Mouse (Mus musculus): ENCODE measurements around the gene Catsper1. TPM values are rescaled to one million over a fixed set of nuclear protein-coding genes. Genes with fewer than 3 reads are reported as not detected.

The Catsper1 gene
- total RNA-seq (2023) = not detected in 4 replicates

GRCm38 (mm10) chr19:5335441-5335840, at the start of gene Catsper1:
TSS of gene Catsper1 (plus strand) at chr19:5335741.

GRCm38 (mm10) chr19:5294972-5295735, 40.4 kb upstream of the Catsper1 start, which contains the start of gene Sf3b2:
TSS of gene Sf3b2 (minus strand) at chr19:5295455.

GRCm38 (mm10) chr19:5297903-5298800, 37.4 kb upstream of the Catsper1 start, which contains the start of gene Gal3st3:
TSS of gene Gal3st3 (plus strand) at chr19:5298331.

GRCm38 (mm10) chr19:5349502-5349873, 13.9 kb downstream of the Catsper1 start, which contains the start of gene Cst6:
TSS of gene Cst6 (minus strand) at chr19:5349574.

GRCm38 (mm10) chr19:5366175-5367052, 30.9 kb downstream of the Catsper1 start, which contains the start of gene Eif1ad:
TSS of gene Eif1ad (plus strand) at chr19:5366741.

GRCm38 (mm10) chr19:5367053-5367359, 31.5 kb downstream of the Catsper1 start, which contains the start of gene Banf1:
TSS of gene Banf1 (minus strand) at chr19:5367168.

GRCm38 (mm10) chr19:5388588-5389242, 53.2 kb downstream of the Catsper1 start, which contains the start of gene Sart1:
TSS of gene Sart1 (minus strand) at chr19:5388703.

Other genes starting within 250 kb of the Catsper1 start
- 31.0 to 32.1 TPM (median 31.7 TPM) in 4 replicates for gene Yif1a, start 247.2 kb upstream of the Catsper1 start, total RNA-seq (2023)
- gene Cnih2, start 237.2 kb upstream of the Catsper1 start, total RNA-seq (2023) = 0.86 to 1.6 TPM (median 1.3 TPM) in 4 replicates
- 96.5 to 104 TPM (median 103 TPM) in 4 replicates for gene Rab1b, start 228.7 kb upstream of the Catsper1 start, total RNA-seq (2023)
- gene Klc2, start 217.2 kb upstream of the Catsper1 start, total RNA-seq (2023) = 34.4 to 45.7 TPM (median 38.8 TPM) in 4 replicates
- gene Pacs1, start 62.6 kb upstream of the Catsper1 start, total RNA-seq (2023) = 72.0 to 82.2 TPM (median 75.3 TPM) in 4 replicates
- gene Sf3b2, start 40.3 kb upstream of the Catsper1 start, total RNA-seq (2023) = 307 to 329 TPM (median 311 TPM) in 4 replicates
- gene Gal3st3, start 37.4 kb upstream of the Catsper1 start, total RNA-seq (2023) = not detected in 4 replicates
- 1.1 TPM in 1 of 4 replicates, not detected in the others for gene Cst6, start 13.8 kb downstream of the Catsper1 start, total RNA-seq (2023)
- gene Eif1ad, start 31.0 kb downstream of the Catsper1 start, total RNA-seq (2023) = 34.9 to 38.5 TPM (median 36.1 TPM) in 4 replicates
- gene Banf1, start 31.4 kb downstream of the Catsper1 start, total RNA-seq (2023) = 88.3 to 99.9 TPM (median 93.3 TPM) in 4 replicates
- 164 to 192 TPM (median 190 TPM) in 4 replicates for gene Sart1, start 53.0 kb downstream of the Catsper1 start, total RNA-seq (2023)
- not detected in 4 replicates for gene Tsga10ip, start 66.8 kb downstream of the Catsper1 start, total RNA-seq (2023)
- 152 to 183 TPM (median 166 TPM) in 4 replicates for gene Drap1, start 89.2 kb downstream of the Catsper1 start, total RNA-seq (2023)
- 48.5 to 56.8 TPM (median 51.1 TPM) in 4 replicates for gene AI837181, start 89.4 kb downstream of the Catsper1 start, total RNA-seq (2023)
- 0.41 to 2.4 TPM (median 1.2 TPM) in 4 replicates for gene Fosl1, start 111.8 kb downstream of the Catsper1 start, total RNA-seq (2023)
- gene Ccdc85b, start 122.2 kb downstream of the Catsper1 start, total RNA-seq (2023) = 2.5 to 3.4 TPM (median 2.8 TPM) in 4 replicates
- 71.4 to 110 TPM (median 105 TPM) in 4 replicates for gene Fibp, start 124.9 kb downstream of the Catsper1 start, total RNA-seq (2023)
- 0.92 to 2.5 TPM (median 1.4 TPM) in 4 replicates for gene Ctsw, start 132.8 kb downstream of the Catsper1 start, total RNA-seq (2023)
- gene Efemp2, start 138.2 kb downstream of the Catsper1 start, total RNA-seq (2023) = not detected in 4 replicates
- 29.5 to 38.4 TPM (median 36.3 TPM) in 4 replicates for gene Mus81, start 152.7 kb downstream of the Catsper1 start, total RNA-seq (2023)
- 1,244 to 1,311 TPM (median 1,302 TPM) in 4 replicates for gene Cfl1, start 154.7 kb downstream of the Catsper1 start, total RNA-seq (2023)
- gene 1700020D05Rik, start 168.0 kb downstream of the Catsper1 start, total RNA-seq (2023) = 1.6 to 3.8 TPM (median 2.1 TPM) in 4 replicates
- 9.1 to 11.3 TPM (median 9.6 TPM) in 4 replicates for gene Snx32, start 174.8 kb downstream of the Catsper1 start, total RNA-seq (2023)
- not detected in 4 replicates for gene Ovol1, start 224.9 kb downstream of the Catsper1 start, total RNA-seq (2023)
- gene Ap5b1, start 232.3 kb downstream of the Catsper1 start, total RNA-seq (2023) = 15.4 to 17.9 TPM (median 15.7 TPM) in 4 replicates

All from B cell, adult 62 days (primary cell).